ENCODE assay signal across 23 mouse cellular contexts in the genomic region with DNA sequence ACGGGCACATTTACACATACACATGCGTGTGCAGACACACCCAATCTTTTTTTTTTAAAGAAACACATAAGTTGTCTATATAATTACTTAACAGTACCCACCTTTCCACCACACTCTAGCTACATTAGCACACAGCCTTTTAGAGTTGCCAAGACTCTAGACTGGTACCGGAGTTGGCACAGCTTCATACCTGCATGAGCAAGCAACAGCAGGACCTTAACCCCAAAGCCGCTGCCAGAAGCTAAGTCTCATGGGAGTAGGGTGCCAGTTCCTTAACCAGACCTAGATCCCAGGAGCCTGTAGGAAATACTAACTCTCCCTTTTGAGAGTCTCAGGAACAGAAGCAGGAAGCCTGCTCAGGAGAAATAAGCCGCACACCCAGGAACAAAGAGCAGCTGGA. TPM values are rescaled to one million over a fixed set of nuclear protein-coding genes. Genes with fewer than 3 reads are reported as not detected.
DNase-seq lines count a peak whose midpoint lies in the region; ATAC-seq and TF ChIP-seq lines count a peak whose summit lies in the region.
"Had no signal": no experiment of that assay in that cellular context is flagged by ENCODE, and none has a peak within 500 bp of the region (broad histone marks: within the 10 kb centered on the region; RNA-seq: fewer than 3 reads in every experiment).

No protein-coding gene starts in this region.

- H3K4me3 ChIP-seq in kidney, embryonic 16.5 days (ENCODE audit: low read length): no peak overlapping the region
- no peak overlapping the region for H3K4me3 ChIP-seq in layer of hippocampus, adult 2 months
- no peak overlapping the region for H3K4me3 ChIP-seq in intestine, embryonic 15.5 days (replicated peaks)
- H3K4me3 ChIP-seq: embryonic facial prominence, embryonic 12.5 days; embryonic facial prominence, embryonic 15.5 days; heart, adult 2 months; heart, embryonic 10.5 days; hindbrain, embryonic 13.5 days had no signal

- H3K27me3 ChIP-seq in kidney, embryonic 16.5 days (ENCODE audit: insufficient read depth, low read length): no peaks in the 10 kb centered on the region
- no peaks in the 10 kb centered on the region for H3K27me3 ChIP-seq in intestine, embryonic 15.5 days (replicated peaks)
- H3K27me3 ChIP-seq: embryonic facial prominence, embryonic 12.5 days; embryonic facial prominence, embryonic 15.5 days; hindbrain, embryonic 13.5 days had no signal

- H3K9me3 ChIP-seq in kidney, embryonic 16.5 days (ENCODE audit: low read length): no peaks in the 10 kb centered on the region
- H3K9me3 ChIP-seq in intestine, embryonic 15.5 days: no peaks in the 10 kb centered on the region
- H3K9me3 ChIP-seq: embryonic facial prominence, embryonic 12.5 days; embryonic facial prominence, embryonic 15.5 days; heart, embryonic 10.5 days; hindbrain, embryonic 13.5 days had no signal

- H3K27ac ChIP-seq in kidney, embryonic 16.5 days (ENCODE audit: low read length): no peak overlapping the region
- H3K27ac ChIP-seq in layer of hippocampus, adult 2 months: peak overlapping the region; percentile 77; the same call in 1 of the 2 replicates
- H3K27ac ChIP-seq in intestine, embryonic 15.5 days: no peak overlapping the region
- H3K27ac ChIP-seq: embryonic facial prominence, embryonic 12.5 days; embryonic facial prominence, embryonic 15.5 days; heart, adult 2 months; heart, embryonic 10.5 days; hindbrain, embryonic 13.5 days had no signal

- peak; percentile 42 for DNase-seq in kidney, adult 18-20 months
- no peak for DNase-seq in layer of hippocampus, adult 2 months (ENCODE audit: low spot score in 2 of 2)
- no peak for DNase-seq in layer of hippocampus, adult 18-20 months (ENCODE audit: low spot score in 2 of 2)
- peak; percentile 24 for DNase-seq in kidney, postnatal 10 days
- peak; percentile 70 to 87 for DNase-seq in kidney, postnatal 25 days
- no peak for DNase-seq in testis, postnatal 10 days (ENCODE audit: low spot score)
- DNase-seq: adrenal gland, adult 2 months; adrenal gland, postnatal 14 days; forebrain, postnatal 0 days; gastrocnemius, postnatal 25 days; heart, adult 2 months had no signal

- H3K4me1 ChIP-seq in kidney, embryonic 16.5 days (ENCODE audit: insufficient read depth, low read length): no peaks in the 10 kb centered on the region
- peaks cover 4% of the 10 kb centered on the region; the same call in 1 of the 2 replicates for H3K4me1 ChIP-seq in intestine, embryonic 15.5 days (replicated peaks)
- H3K4me1 ChIP-seq: embryonic facial prominence, embryonic 12.5 days; embryonic facial prominence, embryonic 15.5 days had no signal

- no peaks in the 10 kb centered on the region for H3K36me3 ChIP-seq in kidney, embryonic 16.5 days (ENCODE audit: insufficient read depth, low read length)
- H3K36me3 ChIP-seq in intestine, embryonic 15.5 days: no peaks in the 10 kb centered on the region
- H3K36me3 ChIP-seq: embryonic facial prominence, embryonic 12.5 days; embryonic facial prominence, embryonic 15.5 days; heart, embryonic 10.5 days had no signal

- TF ChIP-seq CTCF in layer of hippocampus, adult 2 months (conservative IDR thresholded peaks at IDR 0.05): no peak

- no peak overlapping the region for H3K4me2 ChIP-seq in kidney, embryonic 16.5 days (replicated peaks; ENCODE audit: low read depth, low read length)
- no peak overlapping the region for H3K4me2 ChIP-seq in intestine, embryonic 15.5 days (replicated peaks)
- H3K4me2 ChIP-seq: embryonic facial prominence, embryonic 12.5 days; embryonic facial prominence, embryonic 15.5 days; hindbrain, embryonic 13.5 days had no signal

- no peak for ATAC-seq in kidney, embryonic 16.5 days (ENCODE audit: low FRiP score, low TSS enrichment)
- no peak for ATAC-seq in intestine, embryonic 15.5 days
- ATAC-seq: CD4-positive, CD25-positive, alpha-beta regulatory T cell, adult 4 months; forebrain, embryonic 14.5 days; forebrain, postnatal 0 days had no signal

- 93% methylated on average over 5 of the region's 5 CpGs for WGBS in kidney, embryonic 16.5 days
- WGBS in intestine, embryonic 15.5 days: 93% methylated on average over 5 of the region's 5 CpGs

- no peak overlapping the region for H3K9ac ChIP-seq in kidney, embryonic 16.5 days (replicated peaks; ENCODE audit: low read length)
- H3K9ac ChIP-seq in intestine, embryonic 15.5 days: no peak overlapping the region
- H3K9ac ChIP-seq: embryonic facial prominence, embryonic 12.5 days; embryonic facial prominence, embryonic 15.5 days; forebrain, postnatal 0 days; hindbrain, embryonic 13.5 days had no signal

RNA-seq across cellular contexts. Expression of a gene that starts 20.5 kb away (rescaled TPM):
- 0.53 and 0.55 TPM in 2 replicates for polyA plus RNA-seq in kidney, embryonic 16.5 days (2015; fragmentation: Nextera tagmentation; extraction: Ambion mirVana)
- total RNA-seq in layer of hippocampus, adult 2 months (2021): 100 to 1,000 TPM; 291 to 304 TPM
- total RNA-seq in layer of hippocampus, adult 18-20 months (2021): 100 to 1,000 TPM; 272 to 273 TPM
- 2.5 and 2.7 TPM in 2 replicates for polyA plus RNA-seq in intestine, embryonic 15.5 days (2015; fragmentation: Nextera tagmentation; extraction: Ambion mirVana)
- total RNA-seq: common myeloid progenitor, adult 5-6 weeks; hematopoietic stem cell, adult 5-6 weeks; MEL had no signal
- polyA plus RNA-seq: C2C12; CD4-positive, CD25-positive, alpha-beta regulatory T cell, adult 4 months had no signal

Comparison
In these comparisons a context has a peak if more than half of its experiments do, and no peak if none do; other contexts are left out.
1. DNase-seq: peak in kidney, adult 18-20 months (single experiment), kidney, postnatal 10 days (single experiment) and kidney, postnatal 25 days (2 of 2); none in layer of hippocampus, adult 2 months (0 of 2), layer of hippocampus, adult 18-20 months (0 of 2) and testis, postnatal 10 days (single experiment).